Mouse (Mus musculus) stomach, embryonic 16.5 days (tissue): Measurements from ENCODE around the gene Mdm2. TPM values are rescaled to one million over a fixed set of nuclear protein-coding genes. Genes with fewer than 3 reads are reported as not detected.
"Not testable (repeated sequence)": the region's sequence is repeated elsewhere in the genome, so short reads cannot be mapped to it uniquely, and the experiment has no call there.

ENCODE experiments used
- ATAC-seq: fragments of 200-750 bp; cut with Nextera tagmentation; 2 replicates; pipeline ENCODE4 v1.8.0; 2017; ENCODE audit warnings: moderate number of reproducible peaks, moderate TSS enrichment; ENCODE audit not compliant: insufficient read depth, low FRiP score
- H3K27ac ChIP-seq: fragments of 300-500 bp; sonication (generic); 2 replicates; pipeline ENCODE4 v1.5.1; 2014; ENCODE audit warnings: low read length
- H3K27me3 ChIP-seq: fragments of 300-500 bp; sonication (generic); 2 replicates; pipeline ENCODE4 v1.6.1; 2014; ENCODE audit warnings: low read length, control low read depth, mixed read lengths; ENCODE audit not compliant: control insufficient read depth, insufficient read depth
- H3K36me3 ChIP-seq: fragments of 300-500 bp; sonication (generic); 2 replicates; pipeline ENCODE4 v1.6.1; 2014; ENCODE audit warnings: low read length; ENCODE audit not compliant: control insufficient read depth, insufficient read depth
- H3K4me1 ChIP-seq: fragments of 300-500 bp; sonication (generic); 2 replicates; pipeline ENCODE4 v1.6.1; 2014; ENCODE audit warnings: low read length, control low read depth, mixed read lengths; ENCODE audit not compliant: control insufficient read depth, insufficient read depth
- H3K4me2 ChIP-seq: fragments of 300-500 bp; sonication (generic); 2 replicates; pipeline ENCODE4 v1.6.1; 2014; ENCODE audit warnings: low read depth, low read length, mixed read lengths
- H3K4me3 ChIP-seq: fragments of 300-500 bp; sonication (generic); replicated peaks from 2 replicates; pipeline ENCODE4 v1.5.1; 2014; ENCODE audit warnings: mild to moderate bottlenecking, low read length
- H3K9ac ChIP-seq: fragments of 300-500 bp; sonication (generic); 2 replicates; pipeline ENCODE4 v1.6.1; 2014; ENCODE audit warnings: low read length
- H3K9me3 ChIP-seq: fragments of 300-500 bp; sonication (generic); replicated peaks from 2 replicates; pipeline ENCODE4 v1.6.1; 2016; ENCODE audit warnings: low read length, control low read depth; ENCODE audit not compliant: control insufficient read depth
- WGBS: fragments of 180-500 bp; shearing (Covaris S2); extraction: QIAGEN DNeasy Blood & Tissue Kit; methylation state at CpG from one replicate; pipeline ENCODE4 v1.1.7; 2014; 5-methylcytosine and 5-hydroxymethylcytosine counted together
- polyA plus RNA-seq: library from polyadenylated mRNA; unstranded; fragments of >200 nt; fragmentation: Nextera tagmentation; extraction: Ambion mirVana; gene quantifications from 2 replicates; pipeline ENCODE4 v1.2.1, GENCODE M21; 2015

The Mdm2 gene
- polyA plus RNA-seq, 1 experiment from 2014 or later = 39.9 TPM

DNA sequence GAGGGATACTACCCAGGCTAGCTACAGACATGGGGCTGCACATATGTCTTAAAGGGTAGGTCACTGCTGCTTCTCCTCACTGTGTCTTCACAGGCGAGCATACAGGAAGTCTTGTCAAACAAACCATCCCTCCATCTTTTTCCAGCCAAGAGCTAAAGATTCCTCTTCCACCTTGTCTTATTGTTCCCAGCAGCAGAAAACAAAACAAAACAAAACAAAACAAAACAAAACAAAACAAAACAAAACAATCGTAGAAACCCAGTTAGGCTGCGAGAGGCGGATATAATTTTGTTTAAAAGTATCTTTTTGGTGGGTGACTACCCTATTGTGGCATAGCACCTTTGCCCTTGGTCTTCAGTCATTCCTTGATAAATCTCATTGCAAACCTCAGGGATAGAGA is 32.1 kb upstream of the Mdm2 start:
- Histone ChIP-seq H3K27me3 (no peaks in the 10 kb centered on the region), H3K36me3 (peaks cover 7% of the 10 kb centered on the region; the same call in 1 of the 2 replicates), H3K9me3 (no peaks in the 10 kb centered on the region), H3K4me2 (no peak overlapping the region), H3K27ac (no peak overlapping the region), H3K4me3 (no peak overlapping the region), H3K4me1 (0 out of 2 replicates have a peak, but pooled peaks cover 9% of the 10 kb centered on the region), H3K9ac (no peak overlapping the region)
- no peak for ATAC-seq
- 88% methylated on average over 4 of the region's 4 CpGs for WGBS

GRCm38 (mm10) chr10:117741698-117742475 is 31.3 kb upstream of the Mdm2 start:
- H3K27ac ChIP-seq = no peak overlapping the region

DNA sequence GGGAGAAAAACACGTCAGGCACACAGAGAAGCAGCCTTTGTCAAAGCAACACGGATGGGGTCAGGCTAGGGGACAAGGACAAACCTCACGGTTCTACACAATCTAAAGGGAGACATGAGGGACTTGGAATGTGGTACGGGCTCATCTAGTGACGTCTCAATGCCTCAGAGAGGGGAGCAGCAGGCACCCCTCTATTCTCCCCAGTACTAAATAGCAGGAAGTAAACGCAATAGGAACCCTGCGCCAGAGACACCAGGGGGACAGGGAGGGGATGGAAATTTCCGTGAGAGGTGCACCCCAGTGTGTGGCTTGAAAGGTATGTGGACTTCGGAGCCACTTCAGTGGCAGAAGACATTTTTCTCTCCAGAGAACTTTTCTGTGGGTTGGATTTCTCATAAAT is 30.4 kb upstream of the Mdm2 start:
- H3K27ac ChIP-seq = no peak overlapping the region
- H3K36me3 ChIP-seq = peaks cover 10% of the 10 kb centered on the region; the same call in 1 of the 2 replicates
- 0 out of 2 replicates have a peak, but pooled peaks cover 9% of the 10 kb centered on the region for H3K4me1 ChIP-seq
- H3K4me3 ChIP-seq = no peak overlapping the region
- no peak overlapping the region for H3K9ac ChIP-seq
- no peak overlapping the region for H3K4me2 ChIP-seq
- no peaks in the 10 kb centered on the region for H3K9me3 ChIP-seq
- no peaks in the 10 kb centered on the region for H3K27me3 ChIP-seq
- WGBS = 82% methylated on average over 9 of the region's 9 CpGs
- no peak for ATAC-seq

More at GRCm38 (mm10) chr10:117741698-117742475, 31.3 kb upstream of the Mdm2 start:
- Histone ChIP-seq H3K4me1 (0 out of 2 replicates have a peak, but pooled peaks cover 9% of the 10 kb centered on the region), H3K36me3 (peaks cover 7% of the 10 kb centered on the region; the same call in 1 of the 2 replicates), H3K9me3 (no peaks in the 10 kb centered on the region), H3K4me2 (no peak overlapping the region), H3K9ac (no peak overlapping the region), H3K4me3 (no peak overlapping the region), H3K27me3 (no peaks in the 10 kb centered on the region)
- no peak for ATAC-seq
- WGBS = 88% methylated on average over 15 of the region's 15 CpGs

- H3K9me3 ChIP-seq = no peaks in the 10 kb centered on the region
- H3K27ac ChIP-seq = no peak overlapping the region
- H3K9ac ChIP-seq = no peak overlapping the region
- H3K4me3 ChIP-seq = no peak overlapping the region
- 95% methylated on average over 10 of the region's 10 CpGs for WGBS
- ATAC-seq = no peak
- H3K27me3 ChIP-seq = no peaks in the 10 kb centered on the region
- H3K36me3 ChIP-seq = peaks cover 10% of the 10 kb centered on the region; the same call in 1 of the 2 replicates
- H3K4me1 ChIP-seq = 0 out of 2 replicates have a peak, but pooled peaks cover 7% of the 10 kb centered on the region
- no peak overlapping the region for H3K4me2 ChIP-seq
Observed at GRCm38 (mm10) chr10:117740171-117740570, 29.6 kb upstream of the Mdm2 start.

DNA sequence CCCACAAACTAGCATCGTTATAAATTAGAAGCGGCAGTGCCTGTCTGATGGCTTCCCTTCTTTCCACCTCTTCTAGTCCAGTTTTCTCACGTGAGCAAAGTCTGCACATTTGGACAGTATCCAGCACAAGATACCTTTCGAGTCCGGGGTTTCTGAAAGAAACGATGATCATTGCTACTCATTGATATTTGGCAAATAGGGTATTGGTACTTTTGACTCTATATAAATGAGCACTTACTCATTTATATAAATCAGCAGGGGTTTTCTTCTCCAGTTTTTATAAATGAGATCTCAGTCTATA is 29.0 kb upstream of the Mdm2 start:
- no peak for ATAC-seq
- H3K4me2 ChIP-seq = no peak overlapping the region
- H3K27ac ChIP-seq = no peak overlapping the region
- peaks cover 10% of the 10 kb centered on the region; the same call in 1 of the 2 replicates for H3K36me3 ChIP-seq
- H3K9me3 ChIP-seq = no peaks in the 10 kb centered on the region
- H3K4me1 ChIP-seq = 0 out of 2 replicates have a peak, but pooled peaks cover 3% of the 10 kb centered on the region
- 95% methylated on average over 6 of the region's 6 CpGs for WGBS
- no peak overlapping the region; the same call in 1 of the 2 replicates for H3K9ac ChIP-seq
- no peaks in the 10 kb centered on the region for H3K27me3 ChIP-seq
- H3K4me3 ChIP-seq = no peak overlapping the region

GRCm38 (mm10) chr10:117738928-117739647 is 28.5 kb upstream of the Mdm2 start:
- no peak overlapping the region for H3K4me3 ChIP-seq
- ATAC-seq = no peak
- no peak overlapping the region for H3K4me2 ChIP-seq
- no peaks in the 10 kb centered on the region for H3K9me3 ChIP-seq
- H3K9ac ChIP-seq = no peak overlapping the region; the same call in 1 of the 2 replicates
- WGBS = 94% methylated on average over 15 of the region's 15 CpGs
- H3K27me3 ChIP-seq = no peaks in the 10 kb centered on the region
- H3K4me1 ChIP-seq = 0 out of 2 replicates have a peak, but pooled peaks cover 3% of the 10 kb centered on the region
- peaks cover 10% of the 10 kb centered on the region; the same call in 1 of the 2 replicates for H3K36me3 ChIP-seq
- no peak overlapping the region for H3K27ac ChIP-seq

DNA sequence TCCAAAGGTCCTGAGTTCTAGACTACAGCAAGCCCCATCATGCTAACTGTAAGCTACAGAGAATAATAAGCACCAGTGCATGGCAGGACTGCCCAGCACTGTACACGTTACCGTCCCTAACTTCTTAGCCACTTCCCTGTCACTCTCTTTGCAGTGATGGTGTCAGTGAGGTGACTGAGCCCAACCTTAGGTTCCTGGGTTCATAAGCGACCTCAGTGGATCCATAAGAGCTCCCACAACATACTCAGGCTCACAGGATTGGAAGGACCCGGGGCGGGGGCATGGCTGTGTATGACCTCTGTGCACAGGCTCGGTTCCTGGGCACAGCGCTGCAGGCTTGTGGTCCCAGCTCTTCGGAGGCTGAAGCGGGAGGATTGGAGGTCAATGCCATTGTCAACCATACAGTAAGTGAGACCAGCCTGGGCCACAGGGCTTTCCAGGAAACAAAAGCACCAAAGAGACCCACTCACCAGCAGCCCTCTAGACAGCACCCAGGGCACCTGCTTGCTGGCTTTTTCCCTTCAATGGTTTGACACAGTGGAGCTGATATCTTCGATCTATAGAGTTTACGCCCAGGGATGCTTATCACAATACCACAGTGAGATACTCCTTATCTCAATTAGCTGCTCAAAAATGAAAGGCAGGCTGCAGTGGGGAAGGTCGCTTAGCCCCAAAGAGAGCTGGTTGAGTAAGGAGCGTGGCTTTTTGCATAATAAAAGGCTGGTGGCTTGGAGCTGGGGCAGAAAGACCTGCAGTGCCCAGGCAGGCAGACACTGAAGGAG is 27.8 kb upstream of the Mdm2 start:
- H3K9me3 ChIP-seq = no peaks in the 10 kb centered on the region
- WGBS = 82% methylated on average over 13 of the region's 13 CpGs
- no peak overlapping the region for H3K9ac ChIP-seq
- no peak for ATAC-seq
- no peaks in the 10 kb centered on the region for H3K27me3 ChIP-seq
- H3K4me3 ChIP-seq = no peak overlapping the region
- H3K27ac ChIP-seq = no peak overlapping the region
- no peak overlapping the region for H3K4me2 ChIP-seq
- 0 out of 2 replicates have a peak, but pooled peaks cover 3% of the 10 kb centered on the region for H3K4me1 ChIP-seq
- H3K36me3 ChIP-seq = peaks cover 10% of the 10 kb centered on the region; the same call in 1 of the 2 replicates

DNA sequence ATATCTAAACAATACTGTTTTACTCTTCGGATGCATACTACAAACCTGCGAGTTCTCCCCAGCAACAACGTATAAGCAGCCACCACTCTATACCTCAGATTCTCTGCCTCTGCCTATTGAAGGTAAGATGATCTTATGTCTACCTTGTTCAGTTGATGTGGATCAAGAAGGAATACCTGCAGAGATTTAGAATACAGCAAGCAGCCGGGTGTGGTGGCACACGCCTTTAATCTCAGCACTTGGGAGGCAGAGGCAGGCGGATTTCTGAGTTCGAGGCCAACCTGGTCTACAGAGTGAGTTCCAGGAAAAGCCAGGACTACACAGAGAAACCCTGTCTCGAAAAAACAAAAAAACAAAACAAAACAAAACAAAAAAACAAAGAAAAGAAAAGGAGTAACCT is 26.9 kb upstream of the Mdm2 start:
- H3K4me2 ChIP-seq, H3K9ac ChIP-seq, H3K27ac ChIP-seq, ATAC-seq, H3K27me3 ChIP-seq, H3K9me3 ChIP-seq, H3K4me3 ChIP-seq, H3K4me1 ChIP-seq: not testable (repeated sequence)
- peaks cover 10% of the 10 kb centered on the region; the same call in 1 of the 2 replicates for H3K36me3 ChIP-seq
- WGBS = 91% methylated on average over 8 of the region's 8 CpGs
